Mouse (Mus musculus) hindbrain, embryonic 14.5 days (tissue): ENCODE measurements at regions not wholly inside any gene's neighbourhood (a gene's known extent, or its start where the extent isn't known, plus 50 kb on each side); places are given as distances from the start of the nearest gene placed in this dataset.

Experiments
- ATAC-seq: fragments of 200-750 bp; cut with Nextera tagmentation; 2 replicates; pipeline ENCODE4 v1.8.0; 2017; ENCODE audit warnings: moderate number of reproducible peaks, mild to moderate bottlenecking, moderate TSS enrichment, moderate library complexity; ENCODE audit not compliant: low FRiP score
- DNase-seq: peaks from one replicate; pipeline ENCODE4 v3.0.0-alpha.2; 2015; ENCODE audit warnings: low spot score
- H3K27ac ChIP-seq: fragments of 300-500 bp; sonication (generic); 2 replicates; pipeline ENCODE4 v1.5.1; 2014; ENCODE audit warnings: mild to moderate bottlenecking, moderate library complexity
- H3K27me3 ChIP-seq: fragments of 300-500 bp; sonication (generic); 2 replicates; pipeline ENCODE4 v1.6.1; 2014; ENCODE audit warnings: mild to moderate bottlenecking, low read length, mixed read lengths; ENCODE audit not compliant: control insufficient read depth, insufficient read depth
- H3K36me3 ChIP-seq: fragments of 300-500 bp; sonication (generic); replicated peaks from 2 replicates; pipeline ENCODE4 v1.6.1; 2014; ENCODE audit not compliant: control insufficient read depth, insufficient read depth
- H3K4me1 ChIP-seq: fragments of 300-500 bp; sonication (generic); replicated peaks from 2 replicates; pipeline ENCODE4 v1.6.1; 2014; ENCODE audit warnings: antibody characterized with exemption, low read length, mixed read lengths; ENCODE audit not compliant: control insufficient read depth, insufficient read depth
- H3K4me2 ChIP-seq: fragments of 300-500 bp; sonication (generic); replicated peaks from 2 replicates; pipeline ENCODE4 v1.6.1; 2014; ENCODE audit warnings: mild to moderate bottlenecking, moderate library complexity
- H3K4me3 ChIP-seq: fragments of 300-500 bp; sonication (generic); replicated peaks from 2 replicates; pipeline ENCODE4 v1.5.1; 2014; ENCODE audit warnings: mild to moderate bottlenecking, low read length
- H3K9ac ChIP-seq: fragments of 300-500 bp; sonication (generic); 2 replicates; pipeline ENCODE4 v1.6.1; 2014
- H3K9me3 ChIP-seq: fragments of 300-500 bp; sonication (generic); 2 replicates; pipeline ENCODE4 v1.6.1; 2016; ENCODE audit warnings: low read length; ENCODE audit not compliant: control insufficient read depth
- WGBS: fragments of 180-500 bp; shearing (Covaris S2); extraction: QIAGEN DNeasy Blood & Tissue Kit; methylation state at CpG from one replicate; pipeline ENCODE4 v1.1.7; 2014; 5-methylcytosine and 5-hydroxymethylcytosine counted together

DNA sequence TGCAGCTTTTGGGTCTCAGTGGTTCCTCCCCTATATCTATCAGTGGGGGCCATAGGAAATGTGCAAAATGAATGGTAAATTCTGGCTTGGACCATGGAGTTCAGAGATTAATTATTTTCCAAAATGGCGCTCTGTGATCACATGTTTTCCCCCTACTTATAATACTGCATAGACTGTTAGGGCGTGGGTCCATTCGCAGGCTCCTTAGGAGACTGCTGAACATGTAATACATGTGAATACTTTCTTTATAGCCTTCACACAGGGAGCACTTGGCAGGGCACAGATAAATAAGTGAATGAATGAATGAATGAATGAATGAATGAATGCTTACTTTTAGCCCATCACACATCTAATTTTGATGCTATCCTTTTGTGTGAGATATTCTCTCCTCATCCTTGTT lies 666.1 kb downstream of the Vrk1 start:
- Histone ChIP-seq H3K27me3 (no peaks in the 10 kb centered on the region), H3K4me3 (no peak overlapping the region), H3K27ac (no peak overlapping the region), H3K9me3 (no peaks in the 10 kb centered on the region), H3K4me1 (0 out of 2 replicates have a peak, but pooled peaks cover 5% of the 10 kb centered on the region), H3K4me2 (no peak overlapping the region), H3K9ac (no peak overlapping the region), H3K36me3 (no peaks in the 10 kb centered on the region)
- no peak for ATAC-seq
- DNase-seq = no peak
- WGBS = 92% methylated on average over 3 of the region's 3 CpGs

DNA sequence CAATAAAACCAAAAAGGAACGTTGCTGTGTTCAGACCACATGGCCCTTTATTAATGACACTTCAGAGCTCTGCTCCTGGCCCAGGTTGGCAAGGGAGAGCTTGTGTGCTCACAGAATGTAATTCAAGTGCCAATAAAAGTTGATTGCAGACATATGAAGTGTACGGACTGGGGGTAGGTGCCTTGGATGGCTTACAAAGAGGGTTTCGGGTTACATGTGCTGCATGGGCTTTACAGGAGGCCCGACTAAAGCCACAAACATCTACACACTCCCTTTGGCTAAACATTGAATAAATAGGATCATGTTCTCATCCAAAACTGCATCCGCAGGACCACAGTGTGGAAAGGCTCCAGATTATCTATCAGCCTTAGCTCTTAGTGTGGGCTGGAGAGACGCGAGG lies 666.5 kb downstream of the Vrk1 start:
- DNase-seq = no peak
- Histone ChIP-seq H3K36me3 (no peaks in the 10 kb centered on the region), H3K9ac (no peak overlapping the region), H3K4me1 (0 out of 2 replicates have a peak, but pooled peaks cover 5% of the 10 kb centered on the region), H3K27ac (no peak overlapping the region), H3K4me2 (no peak overlapping the region), H3K27me3 (no peaks in the 10 kb centered on the region), H3K4me3 (no peak overlapping the region), H3K9me3 (no peaks in the 10 kb centered on the region)
- ATAC-seq = no peak
- 76% methylated on average over 7 of the region's 7 CpGs for WGBS

GRCm38 (mm10) chr12:106685986-106686385 lies 676.0 kb downstream of the Vrk1 start:
- no peaks in the 10 kb centered on the region for H3K9me3 ChIP-seq
- no peak for ATAC-seq
- no peak overlapping the region for H3K9ac ChIP-seq
- H3K4me2 ChIP-seq = no peak overlapping the region
- H3K27ac ChIP-seq = no peak overlapping the region
- WGBS = 88% methylated on average over 5 of the region's 5 CpGs
- no peaks in the 10 kb centered on the region for H3K36me3 ChIP-seq
- DNase-seq = no peak
- peaks cover 5% of the 10 kb centered on the region; the same call in 1 of the 2 replicates for H3K4me1 ChIP-seq
- no peaks in the 10 kb centered on the region for H3K27me3 ChIP-seq
- H3K4me3 ChIP-seq = no peak overlapping the region

GRCm38 (mm10) chr12:106687751-106688150 lies 677.7 kb downstream of the Vrk1 start:
- H3K27me3 ChIP-seq = no peaks in the 10 kb centered on the region
- H3K27ac ChIP-seq = no peak overlapping the region
- H3K9me3 ChIP-seq = no peaks in the 10 kb centered on the region
- no peak overlapping the region for H3K4me3 ChIP-seq
- no peak overlapping the region; the same call in 1 of the 2 replicates for H3K9ac ChIP-seq
- WGBS = 37% methylated on average over 12 of the region's 12 CpGs
- no peak overlapping the region for H3K4me2 ChIP-seq
- DNase-seq (peak; percentile 27), ATAC-seq (no peak)
- H3K4me1 ChIP-seq = peaks cover 5% of the 10 kb centered on the region; the same call in 1 of the 2 replicates
- no peaks in the 10 kb centered on the region for H3K36me3 ChIP-seq

DNA sequence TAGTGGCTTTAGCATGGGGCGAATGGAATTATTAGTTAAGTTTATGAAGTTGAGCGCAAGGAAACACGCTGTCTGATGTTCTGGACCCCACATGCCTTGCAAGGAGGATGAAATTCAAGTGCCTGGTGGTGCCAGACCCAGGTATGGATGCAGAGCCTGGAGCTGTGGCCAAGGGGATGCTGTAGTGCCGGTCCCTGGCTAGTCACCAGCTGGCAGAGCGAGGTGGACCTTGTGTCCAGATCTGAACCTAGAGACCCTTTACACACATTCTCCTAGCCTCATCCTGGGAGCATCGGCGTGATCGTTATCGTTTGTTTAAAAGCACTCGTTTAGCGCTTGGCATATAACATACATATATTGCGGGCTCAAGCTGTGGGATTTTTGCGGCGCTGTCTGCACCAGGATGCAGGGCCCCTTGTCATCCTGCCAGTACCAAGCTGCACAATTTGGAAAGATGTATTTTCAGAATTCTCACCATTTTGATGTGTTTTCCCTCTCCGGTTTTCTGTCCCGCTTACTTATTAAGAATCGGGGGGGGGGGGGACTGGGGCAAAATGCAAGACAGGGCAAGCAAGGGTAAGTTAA lies 678.2 kb downstream of the Vrk1 start:
- H3K36me3 ChIP-seq = no peaks in the 10 kb centered on the region
- no peak overlapping the region for H3K9ac ChIP-seq
- H3K9me3 ChIP-seq = no peaks in the 10 kb centered on the region
- no peaks in the 10 kb centered on the region for H3K27me3 ChIP-seq
- 86% methylated on average over 17 of the region's 17 CpGs for WGBS
- DNase-seq (no peak), ATAC-seq (no peak)
- no peak overlapping the region for H3K27ac ChIP-seq
- H3K4me2 ChIP-seq = no peak overlapping the region
- no peak overlapping the region for H3K4me3 ChIP-seq
- H3K4me1 ChIP-seq = peaks cover 5% of the 10 kb centered on the region; the same call in 1 of the 2 replicates

DNA sequence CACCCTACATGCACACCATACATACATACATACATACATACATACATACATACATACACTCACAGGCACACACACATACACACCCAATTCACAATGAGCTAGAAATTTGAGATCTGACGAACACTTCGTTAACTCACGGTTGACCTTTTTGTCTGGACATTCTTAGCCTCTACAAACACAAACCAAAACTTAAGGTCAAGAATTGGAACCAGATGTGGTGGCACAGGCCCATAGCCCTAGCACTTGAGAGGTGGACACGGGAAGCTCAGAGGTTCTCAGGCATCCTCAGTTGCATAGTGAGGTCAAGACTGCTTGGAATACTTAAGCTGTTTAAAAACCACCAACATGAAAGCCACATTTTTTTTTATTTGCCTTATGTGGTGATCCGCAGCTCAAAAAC lies 692.9 kb downstream of the Vrk1 start:
- H3K36me3 ChIP-seq = no peaks in the 10 kb centered on the region
- no peak overlapping the region for H3K4me2 ChIP-seq
- DNase-seq (no peak), ATAC-seq (no peak)
- H3K4me3 ChIP-seq = no peak overlapping the region
- H3K9me3 ChIP-seq = no peaks in the 10 kb centered on the region
- 92% methylated on average over 5 of the region's 5 CpGs for WGBS
- no peak overlapping the region for H3K9ac ChIP-seq
- no peaks in the 10 kb centered on the region for H3K27me3 ChIP-seq
- H3K4me1 ChIP-seq = 0 out of 2 replicates have a peak, but pooled peaks cover 5% of the 10 kb centered on the region
- H3K27ac ChIP-seq = no peak overlapping the region

- Histone ChIP-seq H3K9ac (no peak overlapping the region), H3K36me3 (no peaks in the 10 kb centered on the region), H3K9me3 (no peaks in the 10 kb centered on the region), H3K27me3 (no peaks in the 10 kb centered on the region), H3K4me3 (no peak overlapping the region), H3K4me1 (no peaks in the 10 kb centered on the region), H3K4me2 (no peak overlapping the region), H3K27ac (no peak overlapping the region)
- DNase-seq (no peak), ATAC-seq (no peak)
- WGBS = 82% methylated on average over 9 of the region's 9 CpGs
These were observed 711.4 kb downstream of the Vrk1 start for GRCm38 (mm10) chr12:106721271-106722009.

GRCm38 (mm10) chr12:106722010-106722362 lies 712.0 kb downstream of the Vrk1 start:
- no peaks in the 10 kb centered on the region for H3K36me3 ChIP-seq
- H3K27me3 ChIP-seq = no peaks in the 10 kb centered on the region
- no peak overlapping the region for H3K4me2 ChIP-seq
- no peaks in the 10 kb centered on the region for H3K4me1 ChIP-seq
- DNase-seq (no peak), ATAC-seq (no peak)
- H3K4me3 ChIP-seq = no peak overlapping the region
- H3K9me3 ChIP-seq = no peaks in the 10 kb centered on the region
- no peak overlapping the region for H3K9ac ChIP-seq
- H3K27ac ChIP-seq = no peak overlapping the region
- 91% methylated on average over 2 of the region's 2 CpGs for WGBS

GRCm38 (mm10) chr12:106722761-106723160 lies 712.7 kb downstream of the Vrk1 start:
- Histone ChIP-seq H3K4me1 (no peaks in the 10 kb centered on the region), H3K27me3 (no peaks in the 10 kb centered on the region), H3K9ac (no peak overlapping the region), H3K9me3 (no peaks in the 10 kb centered on the region), H3K4me2 (no peak overlapping the region), H3K4me3 (no peak overlapping the region), H3K36me3 (no peaks in the 10 kb centered on the region), H3K27ac (no peak overlapping the region)
- no peak for DNase-seq
- 92% methylated on average over 4 of the region's 4 CpGs for WGBS
- no peak for ATAC-seq
